Mouse (Mus musculus) left cerebral cortex, postnatal 14 days (tissue): Measurements from ENCODE around the gene Morn5. TPM values are rescaled to one million over a fixed set of nuclear protein-coding genes. Genes with fewer than 3 reads are reported as not detected.

Experiments
- DNase-seq, 2 experiments: peaks; one replicate each; pipeline ENCODE4 v3.0.0; 2021 to 2022; ENCODE audit warnings: low spot score in 2 of 2, mixed read lengths in 1 of 2
- intact Hi-C: fragments of 180-260 bp; cut with DNase I; formaldehyde crosslinking; loops from one replicate; pipeline ENCODE4 v1.15.1; 2025
- total RNA-seq, 2 experiments: library from RNA; stranded (reverse); gene quantifications; 2 replicates each; pipeline ENCODE4 v1.2.3; 2021

The Morn5 gene
- total RNA-seq, 2 experiments from 2014 or later, result 1.3 to 1.8 TPM

- intact Hi-C loops, result no loop called here
- DNase-seq, result no peak
These were observed 52.8 kb downstream of the Morn5 start for GRCm38 (mm10) chr2:36101866-36102558.

GRCm38 (mm10) chr2:36102559-36102946 lies 53.3 kb downstream of the Morn5 start:
- DNase-seq, result no peak
- intact Hi-C loops, result no loop called here

GRCm38 (mm10) chr2:36103069-36103554 lies 53.9 kb downstream of the Morn5 start:
- intact Hi-C loops, result no loop called here
- DNase-seq, result no peak

GRCm38 (mm10) chr2:36103555-36104367 lies 54.5 kb downstream of the Morn5 start:
- intact Hi-C loops, result no loop called here
- DNase-seq, result no peak

- intact Hi-C loops, result no loop called here
- DNase-seq, result no peak
These were observed 55.2 kb downstream of the Morn5 start for GRCm38 (mm10) chr2:36104436-36104955.

- DNase-seq, result no peak
- intact Hi-C loops, result no loop called here
These were observed 55.9 kb downstream of the Morn5 start, which contains the start of gene Lhx6 for GRCm38 (mm10) chr2:36104956-36105741. TSS of gene Lhx6 (minus strand) at chr2:36105408.

- intact Hi-C loops, result no loop called here
- DNase-seq, result no peak
These were observed 59.4 kb downstream of the Morn5 start for GRCm38 (mm10) chr2:36108615-36109014.

- no peak for DNase-seq
- intact Hi-C loops, result no loop called here
These were observed 63.4 kb downstream of the Morn5 start for GRCm38 (mm10) chr2:36112632-36113031.

GRCm38 (mm10) chr2:36126795-36127429 lies 77.7 kb downstream of the Morn5 start:
- DNase-seq, result no peak
- intact Hi-C loops, result no loop called here

GRCm38 (mm10) chr2:36127973-36128372 lies 78.7 kb downstream of the Morn5 start:
- DNase-seq, result no peak
- intact Hi-C loops, result no loop called here

- intact Hi-C loops, result no loop called here
- DNase-seq, result no peak
These were observed 79.8 kb downstream of the Morn5 start for GRCm38 (mm10) chr2:36129051-36129450.

Other genes starting within 250 kb of the Morn5 start
- gene Ttll11, start 69.5 kb upstream of the Morn5 start, total RNA-seq, result 10 to 100 TPM; 25.7 to 26.5 TPM
- 100 to 1,000 TPM; 186 to 200 TPM for gene Ndufa8, start 52 bp upstream of the Morn5 start, total RNA-seq
- 10 to 100 TPM; 20.7 to 21.9 TPM for gene Lhx6, start 56.0 kb downstream of the Morn5 start, total RNA-seq
- 10 to 100 TPM; 14.2 to 16.1 TPM for gene Mrrf, start 86.9 kb downstream of the Morn5 start, total RNA-seq
- gene Rbm18, start 87.3 kb downstream of the Morn5 start, total RNA-seq, result 10 to 100 TPM; 53.2 to 55.2 TPM
- gene Ptgs1, start 181.0 kb downstream of the Morn5 start, total RNA-seq, result 10 to 100 TPM; 16.0 to 16.2 TPM